Mouse (Mus musculus) urinary bladder, adult 18-20 months (tissue): ENCODE measurements around the gene C1d.
A peak's percentile ranks its signal among the peaks of the same experiment; 100 is the strongest.
"Not testable (repeated sequence)": the region's sequence is repeated elsewhere in the genome, so short reads cannot be mapped to it uniquely, and the experiment has no call there.

Experiments used
- DNase-seq, 2 experiments: peaks; one replicate each; pipeline ENCODE4 v3.0.0; 2022; ENCODE audit warnings: low spot score in 2 of 2, mixed read lengths in 2 of 2

Gene C1d

DNA sequence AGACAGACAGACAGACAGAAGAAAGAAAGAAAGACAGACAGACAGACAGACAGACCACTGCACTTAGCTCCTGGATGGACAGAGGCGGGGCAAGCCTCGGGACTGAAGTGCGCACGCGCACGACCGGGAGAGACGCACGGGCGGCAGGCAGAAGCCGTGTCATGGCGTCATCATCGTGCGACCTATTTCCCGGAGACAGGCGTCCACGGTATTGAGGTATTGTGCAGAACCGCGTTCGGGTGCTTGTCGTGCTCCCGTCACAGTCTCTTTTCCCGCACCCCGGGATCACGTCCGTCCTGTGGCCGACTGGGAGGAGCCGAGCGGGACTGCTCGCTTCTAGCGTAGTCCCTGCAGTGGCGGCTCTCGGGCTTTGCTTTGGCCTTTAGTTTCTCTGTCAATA is at the start of gene C1d:
C1d (plus strand) TSS at position 137 of the 400 bp plus-strand sequence.
- DNase-seq = peak; percentile 88 to 89

DNA sequence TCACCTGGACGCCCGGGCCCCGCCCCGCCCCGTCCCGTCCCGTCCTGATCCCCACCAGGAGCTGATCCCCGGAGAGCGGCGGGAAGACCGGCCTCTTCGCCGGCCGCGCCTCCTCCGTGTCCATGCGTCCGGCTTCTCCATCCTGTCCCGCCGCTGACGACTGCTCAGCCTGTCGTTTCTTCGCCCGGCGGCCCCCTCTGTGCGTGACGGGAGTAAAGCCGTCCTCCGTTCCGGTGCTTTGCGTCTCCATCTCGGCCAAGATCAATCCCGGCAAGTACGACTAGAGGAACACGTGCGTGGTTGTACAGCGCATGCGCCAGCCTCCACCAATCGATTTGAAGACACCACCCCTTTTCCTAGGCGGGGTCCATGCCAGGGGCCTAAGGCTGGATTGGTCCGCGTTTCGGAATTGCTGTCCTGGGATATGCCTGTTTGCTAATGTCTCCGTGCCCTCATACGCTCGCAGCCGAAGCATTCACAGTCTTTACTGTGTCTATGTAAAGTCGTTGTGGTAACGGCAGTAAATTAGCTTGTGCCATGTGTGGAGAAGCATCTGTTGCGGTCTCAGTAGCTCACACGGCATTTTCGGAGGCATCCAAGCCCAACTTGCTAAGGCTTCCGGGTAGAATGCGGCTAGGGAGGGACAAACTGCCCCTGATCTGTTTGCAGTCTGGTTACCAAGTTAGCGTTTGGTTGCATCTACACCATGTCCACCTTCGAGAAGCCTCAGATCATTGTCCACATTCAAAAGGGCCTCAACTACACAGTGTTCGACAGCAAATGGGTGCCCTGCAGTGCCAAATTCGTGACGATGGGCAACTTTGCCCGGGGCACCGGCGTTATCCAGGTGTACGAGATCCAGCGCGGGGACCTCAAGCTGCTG is 45.9 kb upstream of the C1d start, which contains the start of gene Pno1:
Pno1 (minus strand) TSS at position 311 of the 883 bp plus-strand sequence.
- peak; percentile 87 to 93 for DNase-seq

- DNase-seq = no peak
Observed at GRCm38 (mm10) chr11:17212141-17212495, 45.3 kb upstream of the C1d start.

GRCm38 (mm10) chr11:17212903-17213509 is 44.4 kb upstream of the C1d start:
- no peak for DNase-seq

DNA sequence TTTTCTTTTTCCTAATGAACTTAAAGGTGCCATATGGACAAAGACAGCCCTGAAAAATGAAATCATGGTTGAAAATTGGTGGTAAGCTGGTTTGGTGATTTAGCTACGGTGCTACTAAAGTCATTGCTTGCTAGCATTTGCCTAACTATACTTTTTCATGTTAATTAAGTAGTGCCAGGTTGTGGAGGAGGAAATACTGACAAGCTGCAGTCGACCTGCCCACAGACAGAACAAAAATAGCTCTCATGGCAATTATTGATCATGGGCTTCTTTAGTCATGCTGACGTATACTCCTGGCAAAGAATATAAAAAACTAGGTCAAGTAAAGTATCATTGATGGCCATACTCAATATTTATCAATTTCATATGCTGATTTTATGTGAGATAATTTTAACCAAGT is 41.9 kb upstream of the C1d start:
- DNase-seq = no peak

DNA sequence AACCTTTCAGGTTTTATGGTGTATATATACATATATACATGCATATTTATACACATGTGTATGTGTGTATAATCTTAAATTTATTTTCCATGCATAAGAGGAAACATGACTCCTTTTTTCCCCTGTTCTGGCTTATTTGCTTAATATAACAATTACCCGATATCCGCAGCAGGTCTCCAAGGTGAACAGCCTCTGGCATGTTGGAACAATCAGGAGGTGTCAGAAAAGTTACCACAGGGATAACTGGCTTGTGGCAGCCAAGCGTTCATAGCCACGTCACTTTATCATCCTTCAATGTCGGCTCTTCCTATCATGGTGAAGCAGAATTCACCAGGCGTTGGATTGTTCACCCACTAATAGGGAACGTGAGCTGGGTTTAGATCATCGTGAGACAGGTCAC is 36.3 kb upstream of the C1d start:
- no peak for DNase-seq

DNA sequence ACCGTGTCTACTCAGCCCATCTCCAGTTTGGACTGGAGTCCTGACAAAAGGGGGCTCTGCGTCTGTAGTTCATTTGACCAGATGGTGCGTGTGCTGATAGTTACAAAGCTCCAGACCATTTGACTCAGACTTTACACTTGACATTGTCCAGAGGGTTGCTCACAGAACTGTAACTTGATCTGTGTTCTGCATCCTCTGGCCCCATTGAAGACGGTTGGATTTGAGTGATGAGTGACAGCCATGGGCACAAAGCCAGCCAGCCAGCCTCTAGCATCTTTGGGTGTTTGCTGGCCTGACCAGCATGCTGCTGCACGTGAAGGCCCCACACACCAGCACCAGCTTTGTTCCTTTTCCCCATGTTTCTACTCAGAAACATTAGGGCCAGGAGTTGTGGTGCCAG is 24.6 kb upstream of the C1d start:
- DNase-seq = no peak

DNA sequence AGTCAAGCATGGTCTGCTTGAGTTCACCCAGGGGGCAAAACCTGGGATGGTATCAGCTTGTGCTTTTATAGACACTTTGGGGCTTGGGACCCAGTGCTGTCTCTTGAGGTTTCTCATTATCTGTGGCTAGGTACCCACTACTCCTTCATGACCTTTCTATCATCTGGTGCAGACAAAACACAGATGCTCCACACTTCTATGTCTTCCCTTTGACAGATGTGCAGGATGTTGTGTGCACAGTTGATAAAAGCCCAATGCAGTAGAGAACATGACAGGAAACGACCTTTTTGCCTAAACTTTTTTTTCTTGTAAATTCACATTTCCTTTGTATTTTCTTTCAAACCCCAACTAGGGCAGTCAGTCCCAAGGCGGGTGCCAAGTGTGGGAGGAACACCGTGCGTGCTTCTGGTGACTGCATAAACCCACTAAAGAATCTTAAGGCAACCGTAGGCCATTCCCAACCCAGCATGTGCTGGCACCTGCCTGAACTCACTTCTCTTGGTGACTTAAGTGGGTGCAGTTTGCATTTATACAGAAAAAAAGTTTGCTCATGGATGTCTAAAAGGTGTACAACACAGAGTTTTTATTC is 20.8 kb upstream of the C1d start:
- no peak for DNase-seq

DNA sequence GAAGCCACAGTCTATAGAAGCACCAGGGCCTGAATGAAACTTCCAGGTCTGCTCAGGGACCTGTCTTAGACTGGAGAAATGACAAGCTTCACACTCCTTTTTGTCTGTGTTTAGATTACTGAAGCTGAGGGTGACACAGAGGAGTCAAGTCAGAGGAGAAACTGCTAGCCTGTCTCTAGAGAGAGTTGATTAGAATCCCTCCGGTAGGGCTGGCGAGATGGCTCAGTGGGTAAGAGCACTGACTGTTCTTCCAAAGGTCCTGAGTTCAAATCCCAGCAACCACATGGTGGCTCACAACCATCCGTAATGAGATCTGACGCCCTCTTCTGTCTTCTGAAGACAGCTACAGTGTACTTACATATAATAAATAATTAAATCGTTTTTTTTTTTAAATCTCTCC is 18.8 kb upstream of the C1d start:
- DNase-seq = not testable (repeated sequence)

DNA sequence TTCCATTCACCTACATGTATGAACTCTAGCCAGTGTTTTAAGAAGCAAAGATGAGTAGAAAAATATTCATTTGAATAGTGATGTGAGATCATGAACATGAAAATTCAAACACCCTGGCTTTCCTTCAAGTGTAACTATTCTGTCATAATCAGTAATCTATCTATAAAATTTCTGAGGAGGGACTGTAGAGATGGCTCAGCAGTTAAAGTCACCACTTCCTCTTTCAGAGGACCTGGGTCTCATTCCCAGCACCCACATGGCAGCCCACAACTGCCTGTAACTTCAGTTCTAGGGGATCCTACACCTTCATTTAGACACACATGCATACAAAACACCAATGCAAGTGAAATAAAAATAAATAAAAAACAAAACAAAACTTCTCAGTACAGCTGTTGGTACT is 8.7 kb upstream of the C1d start:
- DNase-seq = no peak

GRCm38 (mm10) chr11:17256813-17257365 is 490 bp upstream of the C1d start:
- DNase-seq = no peak

DNA sequence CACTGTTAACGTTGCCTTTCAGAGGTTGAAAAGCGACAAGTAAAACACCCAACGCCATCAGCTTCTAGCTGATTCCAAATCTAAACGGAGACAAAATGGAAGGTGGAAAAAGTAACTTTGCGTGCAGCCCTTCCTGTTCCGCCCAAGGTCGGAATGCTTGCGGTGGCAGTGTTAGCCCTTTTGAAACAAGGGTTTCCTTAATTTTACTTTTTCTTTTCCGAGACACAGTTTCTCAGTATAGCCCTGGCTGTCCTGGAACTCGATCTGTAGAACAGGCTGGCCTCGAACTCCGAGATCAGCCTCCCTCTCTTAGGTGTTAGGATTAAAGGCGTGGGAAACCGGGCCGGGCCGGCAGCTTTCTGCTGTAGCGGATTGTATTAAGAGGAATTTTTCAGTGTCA is 482 bp downstream of the C1d start:
- peak in 1 of 2 experiments; percentile 25 for DNase-seq

DNA sequence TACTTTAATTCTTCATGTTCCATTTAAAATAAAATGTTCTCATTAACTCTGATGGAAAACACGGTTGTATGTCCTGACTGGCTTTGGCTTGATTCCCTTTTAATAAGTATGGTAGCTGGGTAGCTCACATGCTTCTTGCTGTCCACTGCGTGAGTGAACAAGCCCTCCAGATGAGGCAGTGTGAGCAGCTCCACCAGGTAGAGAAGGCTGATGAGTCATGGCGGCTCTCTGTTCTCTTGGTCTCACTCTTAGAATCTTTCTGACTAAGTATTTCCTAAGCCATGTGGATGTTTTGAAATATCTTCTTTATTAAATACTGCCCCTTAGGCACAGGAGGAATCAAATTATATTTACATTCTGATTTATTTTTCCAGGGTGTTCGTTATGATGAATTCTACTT is 9.8 kb downstream of the C1d start:
- DNase-seq = no peak

GRCm38 (mm10) chr11:17268801-17269200 is 11.4 kb downstream of the C1d start:
- no peak for DNase-seq

DNA sequence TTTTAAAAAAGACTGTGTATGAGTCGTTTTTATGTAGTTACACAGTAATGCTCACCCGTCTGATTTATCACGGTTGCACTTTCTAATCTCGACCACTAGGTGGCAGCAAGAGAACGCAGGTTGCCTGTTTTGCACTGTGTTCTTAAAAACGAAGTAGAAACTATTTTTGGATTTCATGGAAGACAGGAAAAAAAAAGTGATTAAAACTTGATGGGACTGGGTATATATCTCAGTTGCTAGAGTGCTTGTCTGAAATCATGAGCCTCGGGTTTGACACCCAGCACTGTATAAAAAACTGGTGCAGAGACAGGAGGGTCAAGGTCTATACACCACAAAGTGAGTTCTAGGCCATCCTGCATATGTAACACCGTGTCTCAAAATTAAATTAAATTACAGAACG is 22.6 kb downstream of the C1d start:
- no peak for DNase-seq

DNA sequence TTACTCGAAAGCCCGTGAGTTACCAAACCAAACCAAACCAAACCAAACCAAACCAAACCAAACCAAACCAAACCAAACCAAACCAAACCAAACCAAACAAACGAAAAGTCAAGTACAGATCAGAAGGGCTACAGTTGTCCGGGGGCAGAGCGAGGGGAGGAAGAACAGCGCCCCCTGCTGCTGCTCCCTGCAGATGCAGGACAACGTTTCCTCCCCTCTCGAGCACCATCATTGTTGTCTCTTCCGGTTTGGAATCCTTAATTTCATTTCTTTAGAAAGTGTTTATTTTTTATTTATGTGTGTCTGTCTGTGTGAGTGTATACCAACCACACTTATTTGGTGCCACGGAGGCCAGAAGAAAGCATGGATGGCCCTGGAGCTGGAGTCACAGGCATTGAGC is 26.7 kb downstream of the C1d start:
- DNase-seq = no peak

DNA sequence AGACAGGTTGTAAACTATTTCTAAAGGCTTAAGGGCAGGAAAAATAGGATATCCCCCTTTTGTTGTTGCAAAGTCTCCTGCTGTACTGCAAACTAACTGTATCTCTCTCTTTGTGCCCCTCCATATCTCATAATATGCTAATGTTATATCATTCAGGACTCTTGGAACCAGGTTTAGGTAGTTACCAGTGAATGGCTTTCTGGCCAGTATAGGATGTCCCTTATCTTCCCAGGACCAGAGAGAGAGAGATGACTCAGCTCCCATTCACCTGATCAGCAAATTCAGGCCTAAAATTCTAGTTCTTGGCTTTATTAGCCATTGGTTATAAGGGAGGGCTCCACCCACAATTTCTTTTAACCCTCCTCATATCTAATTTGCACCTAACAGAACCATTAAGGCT is 31.5 kb downstream of the C1d start:
- no peak for DNase-seq

- no peak for DNase-seq
Observed at GRCm38 (mm10) chr11:17306007-17306891, 48.9 kb downstream of the C1d start.

- no peak for DNase-seq
Observed at GRCm38 (mm10) chr11:17307457-17307856, 50.1 kb downstream of the C1d start.
